ENCODE assay signal across 16 mouse cellular contexts in genomic region chr15:86471136-86471535, GRCm38 (mm10).
A peak's percentile ranks its signal among the peaks of the same experiment; 100 is the strongest.
DNase-seq lines count a peak whose midpoint lies in the region; ATAC-seq and TF ChIP-seq lines count a peak whose summit lies in the region.
"Had no signal": no experiment of that assay in that cellular context is flagged by ENCODE, and none has a peak within 500 bp of the region (broad histone marks: within the 10 kb centered on the region; RNA-seq: fewer than 3 reads in every experiment).

No protein-coding gene starts in this region.

- ATAC-seq in forebrain, embryonic 16.5 days = peak; percentile 43; the same call in 1 of the 2 replicates
- no peak for ATAC-seq in forebrain, embryonic 13.5 days
- peak; percentile 17; the same call in 1 of the 2 replicates for ATAC-seq in lung, embryonic 14.5 days (ENCODE audit: insufficient read depth)
- ATAC-seq: intestine, embryonic 15.5 days had no signal

- no peak overlapping the region for H3K4me2 ChIP-seq in forebrain, embryonic 16.5 days (ENCODE audit: low read length)
- H3K4me2 ChIP-seq in forebrain, embryonic 13.5 days = no peak overlapping the region
- no peak overlapping the region for H3K4me2 ChIP-seq in lung, embryonic 14.5 days
- H3K4me2 ChIP-seq: embryonic facial prominence, embryonic 15.5 days; intestine, embryonic 15.5 days; lung, embryonic 15.5 days had no signal

- H3K4me3 ChIP-seq in forebrain, embryonic 16.5 days (replicated peaks; ENCODE audit: low read length) = no peak overlapping the region
- H3K4me3 ChIP-seq in forebrain, embryonic 13.5 days = no peak overlapping the region
- no peak overlapping the region for H3K4me3 ChIP-seq in lung, embryonic 14.5 days (ENCODE audit: low read depth, low read length)
- H3K4me3 ChIP-seq: embryonic facial prominence, embryonic 15.5 days; hindbrain, embryonic 10.5 days; intestine, embryonic 15.5 days; lung, embryonic 15.5 days; myocyte had no signal

- no peaks in the 10 kb centered on the region for H3K27me3 ChIP-seq in forebrain, embryonic 16.5 days (replicated peaks; ENCODE audit: control insufficient read depth, insufficient read depth, low read length)
- H3K27me3 ChIP-seq in forebrain, embryonic 13.5 days = no peaks in the 10 kb centered on the region
- no peaks in the 10 kb centered on the region for H3K27me3 ChIP-seq in lung, embryonic 14.5 days (ENCODE audit: insufficient read depth, low read length)
- H3K27me3 ChIP-seq: intestine, embryonic 15.5 days; lung, embryonic 15.5 days had no signal

- 53% methylated on average over 7 of the region's 7 CpGs for WGBS in forebrain, embryonic 16.5 days
- WGBS in forebrain, embryonic 13.5 days = 65% methylated on average over 7 of the region's 7 CpGs
- WGBS in lung, embryonic 14.5 days = 68% methylated on average over 7 of the region's 7 CpGs

- peaks cover 11% of the 10 kb centered on the region; the same call in 1 of the 2 replicates for H3K4me1 ChIP-seq in forebrain, embryonic 16.5 days (replicated peaks; ENCODE audit: control insufficient read depth, insufficient read depth, low read length)
- H3K4me1 ChIP-seq in forebrain, embryonic 13.5 days = peaks cover 23% of the 10 kb centered on the region
- no peaks in the 10 kb centered on the region for H3K4me1 ChIP-seq in lung, embryonic 14.5 days (ENCODE audit: insufficient read depth)
- H3K4me1 ChIP-seq: intestine, embryonic 15.5 days; lung, embryonic 15.5 days had no signal

- no peak overlapping the region for H3K27ac ChIP-seq in forebrain, embryonic 16.5 days (ENCODE audit: low read length)
- H3K27ac ChIP-seq in forebrain, embryonic 13.5 days = no peak overlapping the region
- H3K27ac ChIP-seq in lung, embryonic 14.5 days (ENCODE audit: low read depth) = no peak overlapping the region
- H3K27ac ChIP-seq: embryonic facial prominence, embryonic 15.5 days; intestine, embryonic 15.5 days; lung, embryonic 15.5 days had no signal

- TF ChIP-seq CTCF in lung, embryonic 14.5 days (IDR thresholded peaks at IDR 0.05; ENCODE audit: low read depth) = peak; percentile 20; the same call in 1 of the 2 replicates

- no peaks in the 10 kb centered on the region for H3K36me3 ChIP-seq in forebrain, embryonic 16.5 days (ENCODE audit: control insufficient read depth, insufficient read depth)
- H3K36me3 ChIP-seq in forebrain, embryonic 13.5 days (ENCODE audit: poor library complexity, severe bottlenecking) = no peaks in the 10 kb centered on the region
- H3K36me3 ChIP-seq in lung, embryonic 14.5 days (ENCODE audit: insufficient read depth) = no peaks in the 10 kb centered on the region
- H3K36me3 ChIP-seq: embryonic facial prominence, embryonic 15.5 days; hindbrain, embryonic 10.5 days; intestine, embryonic 15.5 days; lung, embryonic 15.5 days had no signal

- peak; percentile 48 for DNase-seq in lung, embryonic 14.5 days
- DNase-seq in lung, postnatal 36 days = no peak
- DNase-seq in frontal cortex, adult 2 months (ENCODE audit: extremely low spot score in 1 of 2, low spot score in 1 of 2) = peak; percentile 14 to 48
- peak; percentile 16 for DNase-seq in right cerebral cortex, postnatal 25 days
- DNase-seq in kidney, postnatal 4 days = no peak
- DNase-seq in heart, adult 8-10 months (ENCODE audit: low spot score) = no peak
- DNase-seq: cerebellum, adult 2 months; gastrocnemius, postnatal 36 days; thymus, adult 18-20 months had no signal

- H3K9ac ChIP-seq in forebrain, embryonic 16.5 days (replicated peaks; ENCODE audit: low read depth, low read length) = no peak overlapping the region
- H3K9ac ChIP-seq in forebrain, embryonic 13.5 days = no peak overlapping the region
- no peak overlapping the region for H3K9ac ChIP-seq in lung, embryonic 14.5 days
- H3K9ac ChIP-seq: embryonic facial prominence, embryonic 15.5 days; intestine, embryonic 15.5 days; lung, embryonic 15.5 days had no signal

- H3K9me3 ChIP-seq in forebrain, embryonic 16.5 days (ENCODE audit: control insufficient read depth, low read length) = peaks cover 9% of the 10 kb centered on the region; the same call in 1 of the 2 replicates
- H3K9me3 ChIP-seq in forebrain, embryonic 13.5 days (replicated peaks) = peaks cover 10% of the 10 kb centered on the region; the same call in 1 of the 2 replicates
- peaks cover 6% of the 10 kb centered on the region; the same call in 1 of the 2 replicates for H3K9me3 ChIP-seq in lung, embryonic 14.5 days (ENCODE audit: low read depth, low read length)
- H3K9me3 ChIP-seq: intestine, embryonic 15.5 days; lung, embryonic 15.5 days had no signal

Comparison
In these comparisons a context has a peak if more than half of its experiments do, and no peak if none do; other contexts are left out.
1. DNase-seq: peak in lung, embryonic 14.5 days (single experiment), frontal cortex, adult 2 months (2 of 2) and right cerebral cortex, postnatal 25 days (single experiment); none in lung, postnatal 36 days (single experiment), kidney, postnatal 4 days (0 of 2) and heart, adult 8-10 months (single experiment).